Mouse (Mus musculus): ENCODE results near the gene Serinc3. TPM values are rescaled to one million over a fixed set of nuclear protein-coding genes. Genes with fewer than 3 reads are reported as not detected.
"Not testable (repeated sequence)": the region's sequence is repeated elsewhere in the genome, so short reads cannot be mapped to it uniquely, and the experiment has no call there.

The Serinc3 gene
- polyA plus RNA-seq, 1 experiment from 2014 or later, result 67.7 TPM

- H3K36me3 ChIP-seq, result peaks cover 14% of the 10 kb centered on the region; the same call in 1 of the 2 replicates
- H3K4me1 ChIP-seq (replicated peaks), result peaks cover 62% of the 10 kb centered on the region
- WGBS, result 67% methylated on average over 2 of the region's 2 CpGs
- H3K9ac ChIP-seq, result no peak overlapping the region
- H3K27ac ChIP-seq (ENCODE audit: poor library complexity, severe bottlenecking), result no peak overlapping the region
- no peak overlapping the region for H3K4me3 ChIP-seq
- H3K9me3 ChIP-seq (replicated peaks), result no peaks in the 10 kb centered on the region
- no peak for ATAC-seq (ENCODE audit: insufficient number of reproducible peaks, low FRiP score)
- no peaks in the 10 kb centered on the region for H3K27me3 ChIP-seq (replicated peaks)
- no peak overlapping the region for H3K4me2 ChIP-seq
Observed at GRCm38 (mm10) chr2:163662698-163663221, 17.8 kb upstream of the Serinc3 start.

GRCm38 (mm10) chr2:163662076-163662475, 17.1 kb upstream of the Serinc3 start:
- no peaks in the 10 kb centered on the region for H3K27me3 ChIP-seq (replicated peaks)
- H3K27ac ChIP-seq (ENCODE audit: poor library complexity, severe bottlenecking), result no peak overlapping the region
- no peak overlapping the region for H3K9ac ChIP-seq
- no peak overlapping the region for H3K4me2 ChIP-seq
- no peak overlapping the region for H3K4me3 ChIP-seq
- peaks cover 61% of the 10 kb centered on the region for H3K4me1 ChIP-seq (replicated peaks)
- ATAC-seq (ENCODE audit: insufficient number of reproducible peaks, low FRiP score), result no peak
- no peaks in the 10 kb centered on the region for H3K9me3 ChIP-seq (replicated peaks)
- WGBS, result 88% methylated on average over 5 of the region's 5 CpGs
- peaks cover 14% of the 10 kb centered on the region; the same call in 1 of the 2 replicates for H3K36me3 ChIP-seq

- peaks cover 14% of the 10 kb centered on the region; the same call in 1 of the 2 replicates for H3K36me3 ChIP-seq
- peak overlapping the region; percentile 37 for H3K27ac ChIP-seq (ENCODE audit: poor library complexity, severe bottlenecking)
- 54% methylated on average over 6 of the region's 6 CpGs for whole genome bisulfite sequencing
- H3K4me1 ChIP-seq (replicated peaks), result peaks cover 59% of the 10 kb centered on the region
- H3K27me3 ChIP-seq (replicated peaks), result no peaks in the 10 kb centered on the region
- H3K4me2 ChIP-seq, result no peak overlapping the region
- no peak for ATAC-seq (ENCODE audit: insufficient number of reproducible peaks, low FRiP score)
- no peak overlapping the region for H3K4me3 ChIP-seq
- H3K9me3 ChIP-seq (replicated peaks), result no peaks in the 10 kb centered on the region
- no peak overlapping the region for H3K9ac ChIP-seq
Observed at GRCm38 (mm10) chr2:163661371-163661850, 16.5 kb upstream of the Serinc3 start.

- H3K27ac ChIP-seq (ENCODE audit: poor library complexity, severe bottlenecking), result no peak overlapping the region
- peaks cover 57% of the 10 kb centered on the region for H3K4me1 ChIP-seq (replicated peaks)
- no peak for ATAC-seq (ENCODE audit: insufficient number of reproducible peaks, low FRiP score)
- H3K4me2 ChIP-seq, result 0 out of 2 replicates have a peak overlapping the region, but pooled peaks have one; percentile 3
- H3K9ac ChIP-seq, result no peak overlapping the region
- no peak overlapping the region for H3K4me3 ChIP-seq
- H3K36me3 ChIP-seq, result peaks cover 7% of the 10 kb centered on the region; the same call in 1 of the 2 replicates
- H3K9me3 ChIP-seq (replicated peaks), result no peaks in the 10 kb centered on the region
- 69% methylated on average over 5 of the region's 5 CpGs for WGBS
- H3K27me3 ChIP-seq (replicated peaks), result no peaks in the 10 kb centered on the region
Observed at GRCm38 (mm10) chr2:163660103-163660701, 15.3 kb upstream of the Serinc3 start.

- Histone ChIP-seq H3K9ac (peak overlapping the region; percentile 81), H3K36me3 (peaks cover 7% of the 10 kb centered on the region; the same call in 1 of the 2 replicates), H3K4me1 (replicated peaks) (peaks cover 50% of the 10 kb centered on the region), H3K27me3 (replicated peaks) (no peaks in the 10 kb centered on the region), H3K9me3 (replicated peaks) (no peaks in the 10 kb centered on the region), H3K4me3 (peak overlapping the region; percentile 74), H3K27ac (ENCODE audit: poor library complexity, severe bottlenecking) (peak overlapping the region; percentile 76; the same call in 1 of the 2 replicates), H3K4me2 (peak overlapping the region; percentile 72)
- no peak for ATAC-seq (ENCODE audit: insufficient number of reproducible peaks, low FRiP score)
- WGBS, result 78% methylated on average over 12 of the region's 12 CpGs
Observed at GRCm38 (mm10) chr2:163659431-163659830, 14.5 kb upstream of the Serinc3 start.

- Histone ChIP-seq H3K4me2 (peak overlapping the region; percentile 72), H3K27ac (ENCODE audit: poor library complexity, severe bottlenecking) (peak overlapping the region; percentile 76), H3K4me1 (replicated peaks) (peaks cover 45% of the 10 kb centered on the region), H3K9me3 (replicated peaks) (no peaks in the 10 kb centered on the region), H3K4me3 (peak overlapping the region; percentile 74), H3K27me3 (replicated peaks) (no peaks in the 10 kb centered on the region), H3K9ac (peak overlapping the region; percentile 81), H3K36me3 (peaks cover 4% of the 10 kb centered on the region; the same call in 1 of the 2 replicates)
- under 1% methylated on average over 8 of the region's 8 CpGs for WGBS
- ATAC-seq (ENCODE audit: insufficient number of reproducible peaks, low FRiP score), result no peak; the same call in 1 of the 2 replicates
Observed at GRCm38 (mm10) chr2:163658941-163659340, 14.0 kb upstream of the Serinc3 start.

- ATAC-seq (ENCODE audit: insufficient number of reproducible peaks, low FRiP score), result peak; percentile 91
- Histone ChIP-seq H3K4me2 (peak within 1 kb of the TSS; percentile 72), H3K9me3 (replicated peaks) (no peaks in the 10 kb centered on the region), H3K36me3 (no peaks in the 10 kb centered on the region), H3K9ac (peak within 1 kb of the TSS; percentile 81), H3K27me3 (replicated peaks) (no peaks in the 10 kb centered on the region), H3K27ac (ENCODE audit: poor library complexity, severe bottlenecking) (peak within 1 kb of the TSS; percentile 76), H3K4me1 (replicated peaks) (peaks cover 41% of the 10 kb centered on the region), H3K4me3 (peak within 1 kb of the TSS; percentile 74)
- 1% methylated on average over 70 of the region's 71 CpGs for WGBS
Observed at GRCm38 (mm10) chr2:163657975-163658886, 13.3 kb upstream of the Serinc3 start, which contains the start of gene Pkig. Pkig (plus strand) TSS chr2:163658386.

GRCm38 (mm10) chr2:163657486-163657885, 12.6 kb upstream of the Serinc3 start:
- no peak for ATAC-seq (ENCODE audit: insufficient number of reproducible peaks, low FRiP score)
- 83% methylated on average over 2 of the region's 2 CpGs for WGBS
- H3K4me2 ChIP-seq, result no peak overlapping the region
- peaks cover 35% of the 10 kb centered on the region for H3K4me1 ChIP-seq (replicated peaks)
- no peaks in the 10 kb centered on the region for H3K9me3 ChIP-seq (replicated peaks)
- no peak overlapping the region for H3K27ac ChIP-seq (ENCODE audit: poor library complexity, severe bottlenecking)
- H3K27me3 ChIP-seq (replicated peaks), result no peaks in the 10 kb centered on the region
- no peak overlapping the region for H3K4me3 ChIP-seq
- no peaks in the 10 kb centered on the region for H3K36me3 ChIP-seq
- no peak overlapping the region for H3K9ac ChIP-seq

- H3K4me3 ChIP-seq; H3K27ac ChIP-seq (ENCODE audit: poor library complexity, severe bottlenecking); H3K9me3 ChIP-seq (replicated peaks); H3K9ac ChIP-seq; H3K27me3 ChIP-seq (replicated peaks); H3K36me3 ChIP-seq; ATAC-seq (ENCODE audit: insufficient number of reproducible peaks, low FRiP score); H3K4me2 ChIP-seq: not testable (repeated sequence)
- H3K4me1 ChIP-seq (replicated peaks), result peaks cover 17% of the 10 kb centered on the region
- 93% methylated on average over 9 of the region's 12 CpGs for WGBS
Observed at GRCm38 (mm10) chr2:163655699-163656098, 10.8 kb upstream of the Serinc3 start.

- ATAC-seq (ENCODE audit: insufficient number of reproducible peaks, low FRiP score), result no peak
- no peak overlapping the region for H3K4me2 ChIP-seq
- no peak overlapping the region for H3K27ac ChIP-seq (ENCODE audit: poor library complexity, severe bottlenecking)
- H3K9ac ChIP-seq, result no peak overlapping the region
- H3K4me1 ChIP-seq (replicated peaks), result peaks cover 28% of the 10 kb centered on the region
- peaks cover 9% of the 10 kb centered on the region for H3K9me3 ChIP-seq (replicated peaks)
- no peaks in the 10 kb centered on the region for H3K27me3 ChIP-seq (replicated peaks)
- no peak overlapping the region for H3K4me3 ChIP-seq
- no peaks in the 10 kb centered on the region for H3K36me3 ChIP-seq
- WGBS, result 81% methylated on average over 5 of the region's 5 CpGs
Observed at GRCm38 (mm10) chr2:163646461-163647080, 1.6 kb upstream of the Serinc3 start.

Measured in heart, embryonic 12.5 days (tissue).